Mouse (Mus musculus): ENCODE measurements around the gene Kdm5b.
A peak's percentile ranks its signal among the peaks of the same experiment; 100 is the strongest.

Gene Kdm5b

GRCm38 (mm10) chr1:134535054-134535453, 24.9 kb upstream of the Kdm5b start:
- peaks cover 67% of the 10 kb centered on the region for H3K4me1 ChIP-seq (replicated peaks; ENCODE audit: low read depth, low read length)
- no peaks in the 10 kb centered on the region for H3K27me3 ChIP-seq (ENCODE audit: insufficient read depth, low read length)
- no peaks in the 10 kb centered on the region for H3K9me3 ChIP-seq (ENCODE audit: low read length)

GRCm38 (mm10) chr1:134535513-134535912, 24.5 kb upstream of the Kdm5b start:
- TF ChIP-seq NANOG (IDR thresholded peaks at IDR 0.05; ENCODE audit: borderline replicate concordance, low read length) (peak; percentile 26; the same call in 1 of the 2 replicates), CTCF (conservative IDR thresholded peaks at IDR 0.05; ENCODE audit: low read length) (no peak)
- H3K36me3 ChIP-seq (ENCODE audit: insufficient read depth, low read length) = no peaks in the 10 kb centered on the region
- H3K4me1 ChIP-seq (replicated peaks; ENCODE audit: low read depth, low read length) = peaks cover 67% of the 10 kb centered on the region
- H3K27me3 ChIP-seq (ENCODE audit: insufficient read depth, low read length) = no peaks in the 10 kb centered on the region
- H3K9me3 ChIP-seq (ENCODE audit: low read length) = no peaks in the 10 kb centered on the region
- H3K4me3 ChIP-seq (replicated peaks; ENCODE audit: low read length) = peak overlapping the region; percentile 21; the same call in 1 of the 2 replicates

More at GRCm38 (mm10) chr1:134535054-134535453, 24.9 kb upstream of the Kdm5b start:
- TF ChIP-seq NANOG (IDR thresholded peaks at IDR 0.05; ENCODE audit: borderline replicate concordance, low read length) (peak; percentile 100), CTCF (conservative IDR thresholded peaks at IDR 0.05; ENCODE audit: low read length) (no peak)
- no peaks in the 10 kb centered on the region for H3K36me3 ChIP-seq (ENCODE audit: insufficient read depth, low read length)
- no peak overlapping the region for H3K4me3 ChIP-seq (replicated peaks; ENCODE audit: low read length)

GRCm38 (mm10) chr1:134540610-134541009, 19.4 kb upstream of the Kdm5b start:
- Histone ChIP-seq H3K36me3 (ENCODE audit: insufficient read depth, low read length) (peaks cover 10% of the 10 kb centered on the region; the same call in 1 of the 2 replicates), H3K4me3 (replicated peaks; ENCODE audit: low read length) (0 out of 2 replicates have a peak overlapping the region, but pooled peaks have one; percentile 44), H3K4me1 (replicated peaks; ENCODE audit: low read depth, low read length) (peaks cover 71% of the 10 kb centered on the region), H3K9me3 (ENCODE audit: low read length) (peaks cover 7% of the 10 kb centered on the region; the same call in 1 of the 2 replicates), H3K27me3 (ENCODE audit: insufficient read depth, low read length) (no peaks in the 10 kb centered on the region)
- TF ChIP-seq CTCF (conservative IDR thresholded peaks at IDR 0.05; ENCODE audit: low read length) = no peak
- TF ChIP-seq POU5F1 (IDR thresholded peaks at IDR 0.05; ENCODE audit: borderline replicate concordance, low read length) = no peak
- TF ChIP-seq NANOG (IDR thresholded peaks at IDR 0.05; ENCODE audit: borderline replicate concordance, low read length) = no peak

GRCm38 (mm10) chr1:134548231-134548630, 11.7 kb upstream of the Kdm5b start:
- Histone ChIP-seq H3K4me1 (replicated peaks; ENCODE audit: low read depth, low read length) (peaks cover 67% of the 10 kb centered on the region), H3K9me3 (ENCODE audit: low read length) (peaks cover 17% of the 10 kb centered on the region), H3K27me3 (ENCODE audit: insufficient read depth, low read length) (no peaks in the 10 kb centered on the region), H3K4me3 (replicated peaks; ENCODE audit: low read length) (no peak overlapping the region), H3K36me3 (ENCODE audit: insufficient read depth, low read length) (no peaks in the 10 kb centered on the region)
- no peak for TF ChIP-seq NANOG (IDR thresholded peaks at IDR 0.05; ENCODE audit: borderline replicate concordance, low read length)
- no peak for TF ChIP-seq CTCF (conservative IDR thresholded peaks at IDR 0.05; ENCODE audit: low read length)
- no peak for TF ChIP-seq POU5F1 (IDR thresholded peaks at IDR 0.05; ENCODE audit: borderline replicate concordance, low read length)

GRCm38 (mm10) chr1:134549632-134550132, 10.3 kb upstream of the Kdm5b start, which contains the start of gene Mgat4e:
Mgat4e (minus strand) TSS chr1:134549682.
- Histone ChIP-seq H3K36me3 (ENCODE audit: insufficient read depth, low read length) (no peaks in the 10 kb centered on the region), H3K9me3 (ENCODE audit: low read length) (peaks cover 17% of the 10 kb centered on the region), H3K4me1 (replicated peaks; ENCODE audit: low read depth, low read length) (peaks cover 71% of the 10 kb centered on the region), H3K27me3 (ENCODE audit: insufficient read depth, low read length) (no peaks in the 10 kb centered on the region), H3K4me3 (replicated peaks; ENCODE audit: low read length) (peak within 1 kb of the TSS; percentile 49)
- TF ChIP-seq CTCF (conservative IDR thresholded peaks at IDR 0.05; ENCODE audit: low read length) (no peak), POU5F1 (IDR thresholded peaks at IDR 0.05; ENCODE audit: borderline replicate concordance, low read length) (no peak), NANOG (IDR thresholded peaks at IDR 0.05; ENCODE audit: borderline replicate concordance, low read length) (no peak)

GRCm38 (mm10) chr1:134551869-134552268, 8.1 kb upstream of the Kdm5b start:
- no peaks in the 10 kb centered on the region for H3K27me3 ChIP-seq (ENCODE audit: insufficient read depth, low read length)
- TF ChIP-seq CTCF (conservative IDR thresholded peaks at IDR 0.05; ENCODE audit: low read length) = no peak
- TF ChIP-seq POU5F1 (IDR thresholded peaks at IDR 0.05; ENCODE audit: borderline replicate concordance, low read length) = no peak
- TF ChIP-seq NANOG (IDR thresholded peaks at IDR 0.05; ENCODE audit: borderline replicate concordance, low read length) = no peak
- H3K9me3 ChIP-seq (ENCODE audit: low read length) = peaks cover under 1% of the 10 kb centered on the region
- H3K4me1 ChIP-seq (replicated peaks; ENCODE audit: low read depth, low read length) = peaks cover 83% of the 10 kb centered on the region
- no peaks in the 10 kb centered on the region for H3K36me3 ChIP-seq (ENCODE audit: insufficient read depth, low read length)
- H3K4me3 ChIP-seq (replicated peaks; ENCODE audit: low read length) = no peak overlapping the region

- Histone ChIP-seq H3K4me1 (replicated peaks; ENCODE audit: low read depth, low read length) (peaks cover 83% of the 10 kb centered on the region), H3K27me3 (ENCODE audit: insufficient read depth, low read length) (no peaks in the 10 kb centered on the region), H3K4me3 (replicated peaks; ENCODE audit: low read length) (no peak overlapping the region), H3K9me3 (ENCODE audit: low read length) (no peaks in the 10 kb centered on the region), H3K36me3 (ENCODE audit: insufficient read depth, low read length) (no peaks in the 10 kb centered on the region)
- TF ChIP-seq NANOG (IDR thresholded peaks at IDR 0.05; ENCODE audit: borderline replicate concordance, low read length) (no peak), CTCF (conservative IDR thresholded peaks at IDR 0.05; ENCODE audit: low read length) (no peak), POU5F1 (IDR thresholded peaks at IDR 0.05; ENCODE audit: borderline replicate concordance, low read length) (no peak)
Observed at GRCm38 (mm10) chr1:134552396-134552795, 7.6 kb upstream of the Kdm5b start.

GRCm38 (mm10) chr1:134555240-134555870, 4.6 kb upstream of the Kdm5b start:
- Histone ChIP-seq H3K4me1 (replicated peaks; ENCODE audit: low read depth, low read length) (peaks cover 77% of the 10 kb centered on the region), H3K27me3 (ENCODE audit: insufficient read depth, low read length) (no peaks in the 10 kb centered on the region), H3K4me3 (replicated peaks; ENCODE audit: low read length) (peak overlapping the region; percentile 84), H3K9me3 (ENCODE audit: low read length) (no peaks in the 10 kb centered on the region), H3K36me3 (ENCODE audit: insufficient read depth, low read length) (no peaks in the 10 kb centered on the region)
- TF ChIP-seq NANOG (IDR thresholded peaks at IDR 0.05; ENCODE audit: borderline replicate concordance, low read length) (no peak), POU5F1 (IDR thresholded peaks at IDR 0.05; ENCODE audit: borderline replicate concordance, low read length) (no peak), CTCF (conservative IDR thresholded peaks at IDR 0.05; ENCODE audit: low read length) (no peak)
